Mouse (Mus musculus): ENCODE results near the gene Hmcn2.
A peak's percentile ranks its signal among the peaks of the same experiment; 100 is the strongest.

The Hmcn2 gene

DNA sequence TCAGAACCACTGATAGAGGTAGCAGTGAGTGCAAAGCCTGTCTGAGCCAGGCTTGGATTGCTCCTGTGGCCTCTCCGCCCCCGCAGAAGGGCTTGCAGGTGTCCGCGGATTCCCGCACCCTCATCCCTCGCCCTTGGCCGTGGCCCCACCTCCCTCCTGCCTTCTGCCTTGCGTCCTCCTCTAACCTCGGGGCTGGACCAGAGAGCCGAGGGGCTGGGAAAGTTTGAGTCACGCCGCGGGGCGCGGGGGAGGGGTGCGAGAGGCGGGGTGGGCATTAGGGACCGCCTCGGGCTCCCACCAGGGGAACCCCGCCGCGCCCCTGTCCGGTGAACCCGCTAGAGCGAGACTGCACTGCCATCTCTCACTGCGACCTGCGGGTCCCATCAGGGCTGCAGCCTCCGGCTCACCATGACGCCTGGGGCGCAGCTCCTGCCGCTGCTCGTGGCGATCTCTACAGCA is at the start of gene Hmcn2:
Gene Hmcn2, plus strand, starts transcription at position 409 of the 459 bp plus-strand sequence.
- no peak for DNase-seq (ENCODE audit: low read depth)

DNA sequence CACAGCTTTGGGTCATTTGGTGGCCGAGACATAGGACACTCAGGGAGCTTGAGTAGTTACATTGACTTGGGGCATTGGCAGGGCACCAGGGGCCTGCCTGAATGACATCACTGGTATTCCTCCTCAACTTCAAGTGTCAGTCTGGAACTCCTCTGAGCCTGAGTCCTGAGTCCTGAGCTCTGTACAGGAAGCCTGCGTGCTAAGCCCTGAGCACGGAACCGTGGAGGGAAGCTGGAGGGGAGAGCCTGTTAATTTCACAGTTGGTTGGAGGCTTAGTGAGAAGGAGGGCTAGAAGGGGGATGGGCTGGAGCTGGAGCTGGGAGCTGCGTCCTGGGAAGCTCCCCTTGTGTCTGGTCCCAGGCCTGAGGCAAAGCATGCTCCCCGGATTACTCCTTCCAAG is 46.8 kb upstream of the Hmcn2 start:
- no peak for DNase-seq (ENCODE audit: low read depth)

DNA sequence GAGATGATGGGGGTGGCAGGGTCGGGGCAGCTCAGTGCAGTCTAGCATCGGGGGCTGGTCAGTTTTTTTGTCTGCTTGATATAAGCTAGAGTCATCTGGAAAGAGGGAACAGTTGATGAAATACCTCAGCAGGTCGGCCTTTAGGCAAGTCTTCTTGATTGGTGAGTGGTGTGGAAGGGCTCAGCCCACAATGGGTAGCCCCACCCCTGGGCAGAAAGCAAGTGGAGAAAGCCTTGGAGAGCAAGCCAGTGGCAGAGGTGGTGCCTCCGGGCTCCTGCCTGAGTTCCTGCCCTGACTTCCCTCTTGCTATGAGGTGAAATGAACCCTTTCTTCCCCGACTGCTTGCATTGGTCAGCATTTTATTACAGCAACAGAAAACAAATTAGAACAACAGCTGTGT is 45.6 kb upstream of the Hmcn2 start:
- no peak for DNase-seq (ENCODE audit: low read depth)

DNA sequence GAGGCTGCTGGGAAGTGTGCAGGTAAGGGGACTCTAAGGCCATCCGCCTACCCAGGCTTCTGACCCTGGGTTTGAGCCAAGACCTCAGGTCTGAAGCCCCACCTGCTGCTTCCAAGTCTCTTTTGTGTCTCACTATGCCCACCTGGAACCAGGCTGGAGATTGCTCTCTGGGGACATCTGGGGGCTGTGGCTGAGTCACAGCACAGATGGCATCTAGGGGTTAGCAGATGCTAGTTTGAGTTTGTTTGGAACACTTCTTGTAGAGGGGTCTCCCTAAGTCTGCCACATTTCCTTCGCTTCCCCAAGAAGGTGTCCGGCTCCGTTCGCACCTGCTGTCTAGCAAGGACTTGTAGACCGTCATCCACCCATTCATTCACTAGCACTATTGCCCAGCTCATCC is 45.0 kb upstream of the Hmcn2 start:
- DNase-seq (ENCODE audit: low read depth): no peak

DNA sequence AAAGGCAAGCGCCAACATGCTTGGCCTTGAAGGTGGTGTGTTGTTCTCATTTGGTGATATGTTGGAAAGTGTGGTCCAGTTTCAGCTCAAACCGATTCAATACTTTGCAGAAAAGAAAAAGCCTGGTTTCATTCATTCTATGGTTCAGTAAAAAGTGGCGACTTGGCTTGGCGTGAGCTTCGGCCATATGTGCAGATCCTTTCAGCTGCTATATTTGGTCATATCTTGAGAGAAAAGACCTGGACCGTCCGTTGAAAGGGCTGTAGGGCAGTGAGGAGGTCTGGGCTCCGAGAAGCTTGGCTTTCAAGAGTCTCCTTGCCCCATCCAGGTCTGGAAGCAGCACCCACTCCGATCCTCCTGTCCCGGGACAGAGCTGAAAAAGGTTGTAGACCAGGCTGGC is 44.4 kb upstream of the Hmcn2 start:
- DNase-seq (ENCODE audit: low read depth): no peak

DNA sequence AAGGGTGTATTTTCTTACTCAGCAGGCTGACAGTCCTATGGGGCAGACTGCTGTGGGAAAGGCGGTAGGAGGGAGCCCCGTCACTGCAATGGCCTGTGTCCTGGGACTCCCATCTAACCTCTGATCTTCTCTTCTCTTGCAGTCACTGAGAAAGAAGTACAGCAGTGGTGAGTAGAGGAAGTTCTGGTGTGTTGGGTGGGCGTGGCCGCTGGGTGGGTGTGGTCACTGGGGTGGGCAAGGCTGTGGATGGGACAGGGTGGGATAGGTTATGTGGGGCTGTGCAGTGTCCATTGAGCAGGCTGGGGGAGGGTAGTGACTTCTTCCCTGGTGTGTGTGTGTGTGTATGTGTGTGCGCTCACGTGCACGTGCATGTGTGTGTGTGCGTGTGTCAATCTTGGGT is 43.7 kb upstream of the Hmcn2 start:
- DNase-seq (ENCODE audit: low read depth): no peak

DNA sequence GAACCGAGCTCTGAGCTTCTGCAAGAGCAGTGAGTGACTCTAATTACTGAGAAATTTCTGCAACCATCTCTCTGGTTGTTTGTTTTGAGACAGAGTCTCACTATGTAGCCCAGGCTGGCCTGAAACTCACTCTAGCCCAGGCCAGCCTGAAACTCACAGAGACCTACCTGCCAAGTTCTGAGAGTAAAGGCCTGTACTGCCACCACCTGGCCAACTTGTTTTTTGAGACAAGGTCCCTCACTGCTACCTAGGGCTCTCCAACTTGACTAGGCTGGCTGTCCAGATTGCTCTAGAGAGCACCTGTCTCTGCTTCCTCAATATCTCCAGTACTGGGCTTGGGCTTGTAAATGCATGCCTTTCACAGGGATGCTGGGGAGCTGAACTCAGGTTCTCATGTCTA is 43.1 kb upstream of the Hmcn2 start:
- no peak for DNase-seq (ENCODE audit: low read depth)

DNA sequence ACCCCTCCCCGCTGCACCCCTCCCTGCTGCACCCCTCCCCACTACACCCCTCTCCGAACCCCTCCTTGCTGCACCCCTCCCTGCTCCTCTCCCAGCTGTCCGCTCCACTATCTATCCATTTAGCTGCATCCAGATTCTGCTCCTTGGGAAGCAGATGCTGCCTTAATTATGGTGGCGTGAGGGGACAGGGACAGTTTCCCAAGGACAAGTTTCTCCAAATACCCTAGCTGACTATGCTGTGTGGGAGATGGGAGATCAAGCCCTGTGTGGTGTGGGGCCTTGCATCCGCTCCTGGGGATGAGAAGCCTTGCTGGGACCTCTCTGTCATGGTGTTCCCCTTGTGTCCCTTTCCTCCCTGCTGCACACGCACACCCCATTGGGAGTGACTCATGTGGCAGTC is 39.2 kb upstream of the Hmcn2 start:
- DNase-seq (ENCODE audit: low read depth): no peak

DNA sequence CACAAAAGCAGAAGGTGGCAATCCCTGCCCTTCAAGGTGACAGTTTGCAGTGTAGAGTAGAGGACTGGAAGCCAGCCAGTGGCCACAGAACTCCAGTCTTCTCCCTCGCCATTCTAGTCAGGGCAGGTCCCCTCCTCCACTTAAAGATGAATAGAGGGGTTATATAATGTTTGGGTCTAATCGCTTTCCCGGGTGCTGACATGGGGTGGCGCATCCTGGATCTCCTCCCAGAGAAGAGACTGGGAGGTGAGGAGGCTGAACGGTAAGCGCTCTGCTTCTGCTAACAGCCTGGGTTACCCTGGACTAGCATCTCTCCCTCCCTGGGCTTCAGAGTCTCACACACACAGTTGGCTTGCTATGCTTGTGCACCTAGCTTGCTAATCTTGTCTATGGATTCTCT is 36.4 kb upstream of the Hmcn2 start:
- no peak for DNase-seq (ENCODE audit: low read depth)

DNA sequence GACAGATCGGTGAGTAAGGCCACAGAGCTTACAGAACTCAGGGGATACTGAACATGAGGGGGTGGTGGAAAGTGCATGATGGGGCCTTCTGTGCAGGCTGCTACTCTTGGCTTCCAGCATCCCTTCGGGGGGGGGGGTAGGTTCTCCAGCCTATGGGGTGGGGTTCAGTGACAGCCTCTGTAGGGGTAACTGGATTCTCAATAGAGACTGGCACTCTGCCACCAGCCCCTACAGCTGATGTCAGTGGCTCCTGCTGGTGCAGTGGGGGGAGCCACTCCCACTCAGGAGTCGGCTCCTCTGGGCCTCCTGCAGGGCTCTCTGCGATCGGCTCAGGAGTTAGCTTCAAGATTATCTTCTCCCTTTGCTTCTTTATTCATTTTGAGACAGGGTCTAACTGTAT is 35.7 kb upstream of the Hmcn2 start:
- DNase-seq (ENCODE audit: low read depth): no peak

DNA sequence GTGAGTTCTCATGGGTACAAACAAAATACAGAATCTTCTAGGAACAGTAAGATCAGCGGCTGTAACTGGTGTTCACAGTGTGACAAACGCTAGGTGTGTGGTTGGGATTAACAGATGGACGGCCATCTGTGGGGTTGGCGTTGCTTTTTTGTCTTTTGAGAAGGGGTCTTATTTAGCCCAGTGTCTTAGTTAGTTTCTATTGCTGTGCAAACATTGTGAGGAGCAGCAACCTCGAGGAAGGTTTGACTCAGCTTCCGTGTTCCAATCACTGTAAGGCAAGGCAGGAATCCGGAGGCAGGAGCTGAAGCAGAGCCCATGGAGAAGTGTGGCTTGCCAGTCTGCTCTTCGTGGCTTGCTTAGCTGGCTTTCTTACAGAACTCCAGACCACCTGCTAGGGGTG is 33.1 kb upstream of the Hmcn2 start:
- DNase-seq (ENCODE audit: low read depth): no peak

DNA sequence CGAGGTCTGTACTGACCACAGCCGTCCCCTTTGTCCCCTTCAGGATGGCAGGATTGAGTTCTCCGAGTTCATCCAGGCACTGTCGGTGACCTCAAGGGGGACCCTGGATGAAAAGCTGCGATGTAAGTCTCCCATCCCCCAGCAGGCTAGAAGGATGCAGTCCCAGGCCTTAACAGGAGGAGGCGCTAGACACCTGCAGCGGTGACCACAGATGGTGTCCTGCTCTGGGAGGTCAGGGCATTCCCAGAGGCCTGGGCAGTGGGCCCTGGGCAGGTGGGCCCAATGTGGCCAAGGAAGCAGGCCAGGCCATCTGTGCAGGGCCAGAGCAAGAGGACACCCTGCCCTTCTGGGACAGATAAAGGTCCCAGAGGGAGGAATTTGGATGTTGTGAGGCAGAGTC is 31.9 kb upstream of the Hmcn2 start:
- no peak for DNase-seq (ENCODE audit: low read depth)

DNA sequence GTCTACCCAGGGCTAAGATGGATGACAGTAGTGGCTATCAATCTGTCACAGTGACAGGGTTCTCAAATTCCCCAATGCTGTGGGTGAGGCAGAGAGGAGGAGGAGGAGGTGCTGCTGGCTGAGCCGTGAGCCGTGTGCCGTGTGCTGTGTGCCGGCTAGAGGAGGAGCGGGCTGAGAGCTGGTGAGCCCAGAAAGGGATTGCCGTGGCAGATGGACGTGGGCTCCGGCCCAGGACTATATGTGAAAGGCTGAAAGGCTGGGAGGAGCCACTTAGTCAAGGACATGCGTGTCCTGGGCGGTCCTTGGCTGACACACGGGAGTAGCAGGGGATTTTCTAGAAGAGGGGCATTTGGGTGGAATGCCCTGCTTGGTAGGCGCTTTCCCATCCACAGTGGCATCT is 31.3 kb upstream of the Hmcn2 start:
- DNase-seq (ENCODE audit: low read depth): no peak

DNA sequence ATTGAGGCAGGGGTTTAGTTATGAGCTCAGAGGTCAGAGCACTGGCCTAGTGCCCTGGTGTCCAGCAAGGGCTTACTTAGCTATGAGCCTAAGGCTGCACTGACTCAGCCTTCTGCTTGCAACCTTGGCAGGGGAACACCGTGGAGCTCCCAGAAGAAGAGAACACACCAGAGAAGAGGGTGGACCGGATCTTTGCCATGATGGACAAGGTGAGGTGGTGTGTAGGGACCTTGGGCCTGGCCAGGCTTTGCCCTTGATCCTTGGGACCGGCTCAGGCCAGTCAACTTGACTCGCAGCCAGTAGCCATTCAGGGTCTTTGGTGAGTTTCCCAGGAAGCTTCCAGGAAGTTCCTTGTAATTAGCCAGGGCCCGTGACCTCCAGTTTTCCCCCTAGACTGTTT is 29.7 kb upstream of the Hmcn2 start:
- no peak for DNase-seq (ENCODE audit: low read depth)

DNA sequence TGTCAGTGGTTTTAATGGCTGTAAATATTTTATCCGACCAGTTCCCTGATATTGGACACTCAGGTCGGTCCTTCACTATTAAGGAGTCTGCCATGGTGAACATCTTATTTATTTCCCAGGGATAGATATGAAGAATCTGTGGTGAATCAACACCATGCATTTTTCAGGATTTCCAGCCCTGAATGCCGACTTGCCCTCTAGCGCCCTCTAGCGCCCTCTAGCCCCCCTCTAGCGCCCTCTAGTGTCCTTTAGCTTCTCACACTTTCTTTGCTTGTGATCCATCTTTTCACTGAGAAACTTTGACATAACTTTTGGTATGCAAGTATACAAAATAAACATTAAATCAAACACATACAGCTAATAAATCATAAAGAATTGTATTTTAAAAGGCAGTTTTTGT is 22.8 kb upstream of the Hmcn2 start:
- DNase-seq (ENCODE audit: low read depth): peak; percentile 30

DNA sequence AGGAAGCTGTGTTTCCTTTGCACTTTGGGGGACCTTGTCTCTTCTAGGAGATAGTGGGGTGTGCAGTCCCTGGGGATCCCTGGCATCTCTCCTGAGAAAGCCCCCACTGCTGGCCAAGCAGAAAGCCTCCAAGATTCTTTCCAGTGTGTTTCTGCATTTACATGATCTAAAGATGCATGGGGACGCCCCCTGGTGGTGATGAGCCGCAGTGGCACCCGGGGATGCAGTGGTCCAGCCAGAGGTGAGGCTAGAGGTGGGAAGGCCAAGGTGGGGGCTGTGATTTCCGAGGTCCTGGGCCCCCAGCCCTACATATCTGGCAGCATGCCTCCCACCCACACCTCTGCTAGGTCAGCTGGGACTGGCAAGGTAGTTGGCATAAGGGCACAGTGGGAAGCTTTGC is 19.2 kb upstream of the Hmcn2 start:
- peak; percentile 30 for DNase-seq (ENCODE audit: low read depth)

DNA sequence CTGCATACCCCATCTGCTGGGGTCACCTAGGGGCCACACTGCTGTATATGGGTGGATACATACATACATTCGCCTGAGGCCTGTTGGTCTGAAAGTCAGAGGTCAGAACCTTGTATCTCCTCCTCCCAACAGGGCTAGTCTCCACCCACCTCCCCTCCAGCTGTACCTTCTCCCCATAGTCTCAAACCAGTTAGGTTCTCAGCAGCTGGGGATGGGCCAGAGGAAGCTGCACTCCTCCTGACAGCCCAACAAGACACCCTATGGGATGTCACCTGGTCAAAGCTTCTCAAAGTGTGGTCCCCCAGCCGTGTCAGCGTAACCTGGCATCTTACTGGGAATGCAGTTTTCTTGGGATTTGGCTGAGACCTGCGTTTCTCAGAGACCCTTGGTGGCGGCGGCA is 17.8 kb upstream of the Hmcn2 start:
- no peak for DNase-seq (ENCODE audit: low read depth)

DNA sequence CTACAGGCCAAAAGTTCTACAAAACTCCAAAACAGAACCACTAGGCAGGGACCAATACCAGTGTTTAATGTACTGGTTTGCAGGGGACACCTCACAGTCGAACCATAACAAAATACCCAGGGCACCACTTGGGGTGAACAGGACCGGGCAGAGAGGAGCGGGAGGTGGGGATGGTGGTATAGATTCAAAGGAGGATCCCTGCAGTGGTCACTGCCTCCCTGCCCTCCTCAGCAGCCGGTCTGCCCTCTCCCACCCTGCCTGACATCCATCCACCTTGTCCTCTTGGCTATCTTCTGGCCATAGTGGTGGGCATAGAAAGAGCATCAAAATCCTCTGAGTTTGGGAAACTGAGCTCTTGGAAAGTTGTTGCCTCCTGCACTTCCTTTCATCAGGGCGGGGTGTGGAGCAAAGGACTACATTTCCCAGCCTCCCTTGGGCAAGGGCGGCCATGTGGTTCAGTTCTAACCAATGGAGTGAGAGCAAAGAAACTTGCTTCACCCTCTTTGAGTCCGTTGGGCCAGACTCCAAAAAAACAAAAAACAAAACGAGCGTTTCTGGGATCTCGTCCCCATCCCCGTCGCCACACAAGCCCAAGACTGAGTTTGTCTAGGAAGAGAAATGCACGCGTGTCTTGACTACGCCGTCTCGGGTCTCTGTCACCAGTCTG is 16.5 kb upstream of the Hmcn2 start:
- no peak for DNase-seq (ENCODE audit: low read depth)

DNA sequence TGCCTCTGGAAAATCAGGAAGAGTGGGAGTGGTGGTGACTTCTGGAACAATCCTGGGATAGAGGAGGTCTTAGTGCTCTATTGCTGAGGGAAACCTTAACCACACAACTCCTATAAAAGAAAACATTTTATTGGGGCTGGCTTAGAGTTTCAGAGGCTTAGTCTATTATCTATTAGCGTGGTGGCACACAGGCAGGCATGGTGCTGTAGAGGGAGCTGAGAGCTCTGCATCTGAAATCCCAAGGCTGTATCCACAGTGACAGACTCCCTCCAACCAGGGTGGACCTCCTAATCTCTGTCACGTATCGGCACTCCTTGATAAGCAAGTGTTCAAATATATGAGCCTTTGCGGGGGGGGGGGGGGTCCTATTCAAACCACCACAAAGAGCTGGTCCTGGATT is 15.4 kb upstream of the Hmcn2 start:
- no peak for DNase-seq (ENCODE audit: low read depth)

DNA sequence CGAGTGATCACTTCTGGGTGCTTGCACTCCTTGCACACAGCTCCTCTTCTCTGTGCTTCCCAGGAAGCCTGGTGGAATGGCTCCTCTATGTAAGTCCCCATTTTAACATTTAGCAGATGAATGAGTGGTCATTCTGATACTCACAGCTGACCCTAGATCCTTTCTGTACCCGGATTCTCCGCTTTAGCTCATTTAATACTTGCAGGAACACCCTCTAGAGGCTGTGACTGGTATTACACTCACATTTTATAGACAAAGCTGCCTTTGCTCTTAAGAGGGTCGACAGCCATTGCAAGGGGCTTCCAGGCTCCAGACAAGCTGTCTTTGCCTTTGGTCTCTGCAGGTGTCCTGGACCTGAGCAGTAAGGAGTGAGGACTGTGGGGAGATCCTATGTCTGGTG is 14.9 kb upstream of the Hmcn2 start:
- peak; percentile 48 for DNase-seq (ENCODE audit: low read depth)

DNA sequence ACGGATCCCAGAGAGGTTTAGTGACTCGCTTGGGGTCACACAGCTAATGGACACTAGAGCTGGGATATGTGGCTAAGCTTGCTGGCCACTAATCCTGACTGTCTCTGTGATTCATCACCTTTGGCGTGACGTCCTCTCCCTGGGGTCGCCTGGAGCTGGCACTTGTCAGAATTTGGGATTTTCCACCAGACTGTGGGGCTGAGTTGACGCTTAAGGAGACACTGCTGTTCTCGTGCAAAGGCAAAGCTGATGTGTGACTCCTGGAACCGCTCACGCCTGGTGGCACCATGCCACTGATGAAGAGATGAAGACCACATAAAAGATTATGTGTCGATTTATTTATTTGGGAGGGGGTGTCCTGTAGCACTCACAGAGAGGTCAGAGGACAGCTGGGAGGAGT is 14.2 kb upstream of the Hmcn2 start:
- DNase-seq (ENCODE audit: low read depth): no peak

DNA sequence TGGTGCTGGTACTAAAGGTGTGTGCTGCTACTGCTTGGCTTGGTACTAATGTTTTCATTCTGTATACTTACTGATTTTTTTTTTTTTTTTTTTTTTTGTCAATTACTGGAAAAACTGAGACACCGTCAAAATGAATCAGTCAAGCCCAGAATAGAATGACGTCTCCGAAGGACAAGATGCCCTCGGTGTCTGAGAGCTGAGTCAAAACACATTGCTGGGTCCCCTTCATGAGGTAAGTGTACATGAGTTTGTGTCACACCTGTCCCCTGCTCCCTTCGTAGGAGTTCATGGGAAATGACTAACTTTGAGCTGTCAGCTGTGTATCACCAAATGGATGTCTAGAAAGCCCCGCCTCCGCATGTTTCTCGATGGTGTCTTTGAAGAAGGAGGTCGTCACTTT is 11.0 kb upstream of the Hmcn2 start:
- DNase-seq (ENCODE audit: low read depth): no peak

DNA sequence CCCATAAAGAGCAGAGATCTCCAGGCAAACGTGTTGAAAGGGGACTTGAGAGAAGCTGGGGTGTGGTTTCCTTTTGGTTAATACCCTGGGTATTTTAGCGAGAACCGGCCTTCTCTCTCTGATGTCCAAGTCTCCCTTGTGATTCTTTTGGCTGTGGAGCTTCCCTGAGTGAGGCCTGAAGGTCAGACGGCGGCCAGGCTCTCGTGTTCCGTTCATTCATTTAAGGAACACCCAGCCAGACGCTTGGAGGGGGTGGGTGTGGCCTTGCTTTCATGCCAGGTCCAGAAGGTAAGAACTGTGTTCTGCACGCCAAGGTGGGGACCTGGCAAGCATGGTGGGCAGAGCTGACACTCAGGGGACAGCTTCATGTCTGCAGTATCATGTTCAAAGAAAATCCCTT is 10.0 kb upstream of the Hmcn2 start:
- no peak for DNase-seq (ENCODE audit: low read depth)

DNA sequence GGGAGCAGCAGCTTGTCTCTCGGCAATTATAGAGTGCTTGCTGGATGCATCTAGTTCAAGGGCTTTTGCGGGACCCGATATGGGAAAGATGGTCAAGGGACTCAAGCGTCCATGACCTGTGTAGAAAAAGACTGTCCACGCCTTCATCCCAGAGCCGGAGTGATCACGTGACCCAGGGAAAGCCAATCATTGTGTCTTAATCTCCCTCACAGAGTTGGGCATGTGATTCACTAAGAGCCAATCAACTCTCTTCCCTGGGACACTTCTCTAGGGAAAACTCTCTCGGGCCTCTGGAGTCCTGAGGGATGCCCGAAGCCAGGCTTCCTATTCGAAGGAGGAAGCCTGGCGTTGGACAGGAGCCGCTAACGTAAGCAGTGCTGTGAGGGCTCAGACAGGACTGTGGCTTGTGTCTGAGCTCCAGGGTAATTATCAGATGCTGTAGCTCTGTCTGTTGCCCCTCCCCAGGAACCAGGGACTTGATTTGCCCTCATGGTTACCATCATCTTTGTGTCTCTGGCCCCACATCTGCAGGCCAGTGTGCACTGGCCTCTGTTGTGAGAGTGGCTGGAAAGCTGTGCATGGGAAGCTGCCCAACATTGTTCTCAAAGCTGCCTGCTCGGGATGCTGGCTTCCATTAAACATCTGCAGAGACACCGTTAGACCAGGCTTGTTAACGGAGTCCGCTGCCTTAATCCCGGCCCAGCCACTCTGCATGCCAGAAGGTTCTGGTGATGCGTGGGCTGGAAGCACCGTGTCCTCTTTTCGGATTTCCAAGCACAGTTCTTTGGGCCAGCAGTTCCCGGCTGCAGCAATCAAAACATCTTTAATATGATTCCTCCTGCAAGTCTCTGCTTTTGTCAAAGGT is 9.2 kb upstream of the Hmcn2 start:
- DNase-seq (ENCODE audit: low read depth): no peak

Data from c-Kit-positive CD71-positive TER-119-negative erythroid progenitor cells, embryonic 14.5 days (primary cell).